Mouse (Mus musculus): ENCODE measurements around the gene Tada2a.

The Tada2a gene

GRCm38 (mm10) chr11:84128943-84129798 lies at the start of gene Tada2a, which contains the start of gene Acaca:
Tada2a (minus strand) TSS chr11:84129600.
Acaca (plus strand) TSS chr11:84129672.
- in situ Hi-C loops (cut with MboI, MseI), result loop anchor here (5.0 to 10.0 kb wide), 3 partner anchors 57 to 676 kb away; partner anchors contain the start of gene Lhx1 (in 1 of the 2)

- in situ Hi-C loops (cut with MboI, MseI), result loop anchor here in 1 of 2 experiments (10.0 kb wide), 1 partner anchor 1056 kb away; the partner anchor contains the start of gene Appbp2
Measured at GRCm38 (mm10) chr11:84178571-84178970, 49.2 kb upstream of the Tada2a start.

GRCm38 (mm10) chr11:84172539-84173435 lies 43.4 kb upstream of the Tada2a start:
- in situ Hi-C loops (cut with MboI, MseI), result loop anchor here in 1 of 2 experiments (10.0 kb wide), 1 partner anchor 1062 kb away; the partner anchor contains the start of gene Appbp2

GRCm38 (mm10) chr11:84168701-84169288 lies 39.4 kb upstream of the Tada2a start:
- in situ Hi-C loops (cut with MboI, MseI), result no loop called here

- in situ Hi-C loops (cut with MboI, MseI), result no loop called here
Measured at GRCm38 (mm10) chr11:84167046-84167526, 37.7 kb upstream of the Tada2a start, which contains the start of gene Gm11437. Gm11437 (minus strand) TSS chr11:84167476.

GRCm38 (mm10) chr11:84164561-84164960 lies 35.2 kb upstream of the Tada2a start:
- in situ Hi-C loops (cut with MboI, MseI), result no loop called here

- in situ Hi-C loops (cut with MboI, MseI), result no loop called here
Measured at GRCm38 (mm10) chr11:84164123-84164522, 34.7 kb upstream of the Tada2a start.

- in situ Hi-C loops (cut with MboI, MseI), result no loop called here
Measured at GRCm38 (mm10) chr11:84156535-84157262, 27.3 kb upstream of the Tada2a start.

GRCm38 (mm10) chr11:84150884-84151283 lies 21.5 kb upstream of the Tada2a start:
- in situ Hi-C loops (cut with MboI, MseI), result no loop called here

- in situ Hi-C loops (cut with MboI, MseI), result no loop called here
Measured at GRCm38 (mm10) chr11:84146081-84146480, 16.7 kb upstream of the Tada2a start.

GRCm38 (mm10) chr11:84145201-84145798 lies 15.9 kb upstream of the Tada2a start:
- in situ Hi-C loops (cut with MboI, MseI), result no loop called here

- in situ Hi-C loops (cut with MboI, MseI), result no loop called here
Measured at GRCm38 (mm10) chr11:84141752-84142151, 12.4 kb upstream of the Tada2a start.

- in situ Hi-C loops (cut with MboI, MseI), result no loop called here
Measured at GRCm38 (mm10) chr11:84136453-84136852, 7.1 kb upstream of the Tada2a start.

GRCm38 (mm10) chr11:84134331-84134860 lies 5.0 kb upstream of the Tada2a start:
- in situ Hi-C loops (cut with MboI, MseI), result no loop called here

GRCm38 (mm10) chr11:84129799-84130185 lies 392 bp upstream of the Tada2a start:
- in situ Hi-C loops (cut with MboI, MseI), result loop anchor here (5.0 to 10.0 kb wide), 3 partner anchors 57 to 675 kb away; partner anchors contain the start of gene Lhx1 (in 1 of the 2)

GRCm38 (mm10) chr11:84127977-84128376 lies 1.4 kb downstream of the Tada2a start:
- in situ Hi-C loops (cut with MboI, MseI), result loop anchor here (5.0 to 10.0 kb wide), 3 partner anchors 56 to 677 kb away; partner anchors contain the start of gene Lhx1 (in 1 of the 2)

GRCm38 (mm10) chr11:84121051-84121956 lies 8.1 kb downstream of the Tada2a start:
- in situ Hi-C loops (cut with MboI, MseI), result loop anchor here (10.0 kb wide), 2 partner anchors 403 to 683 kb away; partner anchors contain the start of gene Lhx1 (in 1 of the 2)

- in situ Hi-C loops (cut with MboI, MseI), result no loop called here
Measured at GRCm38 (mm10) chr11:84117431-84117830, 12.0 kb downstream of the Tada2a start.

Measured in T-helper 17 cell (primary cell).